Mouse (Mus musculus) liver, postnatal 0 days (tissue): ENCODE results near the gene Zfp644. TPM values are rescaled to one million over a fixed set of nuclear protein-coding genes. Genes with fewer than 3 reads are reported as not detected.

Experiments
- ATAC-seq: fragments of 200-750 bp; cut with Nextera tagmentation; 2 replicates; pipeline ENCODE4 v1.8.0; 2017; ENCODE audit warnings: mild to moderate bottlenecking, moderate library complexity
- DNase-seq: peaks from one replicate; pipeline ENCODE4 v3.0.0-alpha.2; 2016
- H3K27ac ChIP-seq: fragments of 300-500 bp; sonication (generic); 2 replicates; pipeline ENCODE4 v1.5.1; 2014; ENCODE audit warnings: antibody characterized with exemption, moderate library complexity, mild to moderate bottlenecking, low read depth
- H3K27me3 ChIP-seq: fragments of 300-500 bp; sonication (generic); 2 replicates; pipeline ENCODE4 v1.6.1; 2014; ENCODE audit warnings: low read length, control low read depth, mixed read lengths; ENCODE audit not compliant: insufficient read depth
- H3K36me3 ChIP-seq: fragments of 300-500 bp; sonication (generic); replicated peaks from 2 replicates; pipeline ENCODE4 v1.6.1; 2014; ENCODE audit warnings: mild to moderate bottlenecking, control low read depth, low read length, moderate library complexity, mixed read lengths; ENCODE audit not compliant: insufficient read depth
- H3K4me1 ChIP-seq: fragments of 300-500 bp; sonication (generic); 2 replicates; pipeline ENCODE4 v1.6.1; 2014; ENCODE audit warnings: antibody characterized with exemption, mild to moderate bottlenecking, control low read depth; ENCODE audit not compliant: insufficient read depth
- H3K4me2 ChIP-seq: fragments of 300-500 bp; sonication (generic); 2 replicates; pipeline ENCODE4 v1.6.1; 2014; ENCODE audit warnings: low read depth, mild to moderate bottlenecking, low read length, moderate library complexity, mixed read lengths
- H3K4me3 ChIP-seq: fragments of 300-500 bp; sonication (generic); 2 replicates; pipeline ENCODE4 v1.5.1; 2014; ENCODE audit warnings: low read depth, low read length
- H3K9ac ChIP-seq: fragments of 300-500 bp; sonication (generic); replicated peaks from 2 replicates; pipeline ENCODE4 v1.6.1; 2014; ENCODE audit warnings: mild to moderate bottlenecking, moderate library complexity
- H3K9me3 ChIP-seq: fragments of 300-500 bp; sonication (generic); 2 replicates; pipeline ENCODE4 v1.6.1; 2016; ENCODE audit warnings: mild to moderate bottlenecking, control low read depth, low read length, mixed read lengths
- CTCF ChIP-seq: sonication (generic); IDR thresholded peaks from 2 replicates; pipeline ENCODE4 v1.5.1; 2016; ENCODE audit warnings: antibody characterized with exemption, low read depth
- EP300 ChIP-seq: IDR thresholded peaks from 2 replicates; pipeline ENCODE4 v1.6.1; 2016; ENCODE audit warnings: antibody characterized with exemption, low read depth, mild to moderate bottlenecking
- WGBS: fragments of 180-500 bp; shearing (Covaris S2); extraction: QIAGEN DNeasy Blood & Tissue Kit; methylation state at CpG from one replicate; pipeline ENCODE4 v1.1.7; 2014; ENCODE audit not compliant: insufficient replicate concordance; 5-methylcytosine and 5-hydroxymethylcytosine counted together
- polyA plus RNA-seq: library from polyadenylated mRNA; unstranded; fragments of >200 nt; fragmentation: Nextera tagmentation; extraction: Ambion mirVana; gene quantifications from 2 replicates; pipeline ENCODE4 v1.2.1, GENCODE M21; 2015

Gene Zfp644
- polyA plus RNA-seq, 1 experiment from 2014 or later = 19.8 TPM

DNA sequence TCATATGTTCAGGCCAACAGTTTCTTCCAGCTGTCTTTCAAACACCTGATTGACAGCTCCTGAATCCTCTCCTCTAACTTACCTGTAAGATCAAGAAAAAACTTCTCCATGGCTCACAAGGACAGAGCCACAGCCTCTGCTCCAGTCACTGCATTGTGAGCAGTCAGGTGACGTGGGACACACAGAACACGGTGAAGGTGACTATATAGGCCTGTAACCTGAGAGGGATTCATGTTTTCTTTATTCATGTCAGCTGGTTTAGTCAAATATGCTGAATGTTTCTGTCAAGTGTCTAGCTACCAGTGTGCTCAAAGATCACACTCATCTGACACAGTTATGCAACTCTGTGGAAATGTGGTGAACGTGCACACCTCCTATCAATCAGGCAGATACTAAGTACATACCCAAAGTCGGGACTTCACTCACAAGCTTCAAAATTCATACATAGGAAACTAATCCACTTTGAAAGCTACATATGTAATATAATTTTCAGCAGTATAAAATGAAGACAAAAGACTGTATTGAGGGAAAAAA, 44.8 kb downstream of the Zfp644 start:
- H3K4me2 ChIP-seq = no peak overlapping the region
- no peak overlapping the region for H3K4me3 ChIP-seq
- H3K36me3 ChIP-seq = peaks cover 13% of the 10 kb centered on the region
- no peak overlapping the region for H3K9ac ChIP-seq
- peaks cover 6% of the 10 kb centered on the region; the same call in 1 of the 2 replicates for H3K4me1 ChIP-seq
- 57% methylated on average over 4 of the region's 4 CpGs for WGBS
- H3K27ac ChIP-seq = peak overlapping the region; percentile 44; the same call in 1 of the 2 replicates
- ATAC-seq = peak; percentile 85
- TF ChIP-seq CTCF = no peak
- TF ChIP-seq EP300 = no peak
- no peak for DNase-seq
- H3K9me3 ChIP-seq = no peaks in the 10 kb centered on the region
- no peaks in the 10 kb centered on the region for H3K27me3 ChIP-seq

GRCm38 (mm10) chr5:106649995-106650394, 47.1 kb downstream of the Zfp644 start:
- Histone ChIP-seq H3K4me1 (peaks cover 6% of the 10 kb centered on the region; the same call in 1 of the 2 replicates), H3K4me2 (no peak overlapping the region), H3K4me3 (no peak overlapping the region), H3K36me3 (peaks cover 9% of the 10 kb centered on the region), H3K27me3 (no peaks in the 10 kb centered on the region), H3K9me3 (no peaks in the 10 kb centered on the region), H3K27ac (no peak overlapping the region), H3K9ac (no peak overlapping the region)
- DNase-seq = no peak
- no peak for ATAC-seq
- no peak for TF ChIP-seq CTCF
- no peak for TF ChIP-seq EP300

DNA sequence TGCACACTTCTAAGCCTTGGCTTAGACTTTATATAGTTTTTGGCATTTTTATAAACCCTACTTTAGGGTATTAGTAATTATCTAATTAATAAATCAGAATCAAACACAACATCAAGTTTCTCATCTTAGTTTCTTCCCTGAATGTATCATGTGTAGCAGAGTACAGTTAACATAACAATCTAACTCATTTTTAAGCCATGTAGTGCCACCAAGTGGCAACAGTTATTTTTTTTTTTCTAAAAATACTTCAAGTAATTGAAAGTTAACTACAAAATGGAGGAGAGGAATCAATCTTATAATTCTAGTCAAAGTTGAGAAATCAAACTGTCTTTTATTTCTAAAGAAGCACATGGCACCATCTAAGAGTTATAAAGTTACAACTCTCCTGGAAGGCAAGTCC, 47.6 kb downstream of the Zfp644 start:
- Histone ChIP-seq H3K9me3 (no peaks in the 10 kb centered on the region), H3K27ac (no peak overlapping the region), H3K4me2 (no peak overlapping the region), H3K4me1 (peaks cover 6% of the 10 kb centered on the region; the same call in 1 of the 2 replicates), H3K27me3 (no peaks in the 10 kb centered on the region), H3K36me3 (peaks cover 5% of the 10 kb centered on the region), H3K9ac (no peak overlapping the region), H3K4me3 (no peak overlapping the region)
- no peak for ATAC-seq
- DNase-seq = no peak
- TF ChIP-seq EP300 (no peak), CTCF (0 out of 2 replicates have a peak, but pooled peaks have one; percentile 8)

- ATAC-seq (no peak), DNase-seq (no peak)
- Histone ChIP-seq H3K9me3 (no peaks in the 10 kb centered on the region), H3K27ac (no peak overlapping the region), H3K4me3 (no peak overlapping the region), H3K4me2 (no peak overlapping the region), H3K27me3 (no peaks in the 10 kb centered on the region), H3K9ac (no peak overlapping the region), H3K36me3 (peaks cover 3% of the 10 kb centered on the region; the same call in 1 of the 2 replicates), H3K4me1 (no peaks in the 10 kb centered on the region)
- no peak for TF ChIP-seq EP300
- 76% methylated on average over 4 of the region's 4 CpGs for WGBS
Measured at GRCm38 (mm10) chr5:106643434-106643833, 53.7 kb downstream of the Zfp644 start.

- no peak overlapping the region for H3K9ac ChIP-seq
Measured at GRCm38 (mm10) chr5:106641876-106642275, 55.2 kb downstream of the Zfp644 start.

GRCm38 (mm10) chr5:106640235-106640809, 56.8 kb downstream of the Zfp644 start:
- ATAC-seq (no peak), DNase-seq (no peak)

More at GRCm38 (mm10) chr5:106641876-106642275, 55.2 kb downstream of the Zfp644 start:
- DNase-seq (no peak), ATAC-seq (no peak)
- Histone ChIP-seq H3K4me2 (no peak overlapping the region), H3K9me3 (no peaks in the 10 kb centered on the region), H3K27ac (no peak overlapping the region), H3K36me3 (peaks cover 14% of the 10 kb centered on the region), H3K4me1 (no peaks in the 10 kb centered on the region), H3K4me3 (no peak overlapping the region), H3K27me3 (no peaks in the 10 kb centered on the region)
- TF ChIP-seq CTCF (no peak), EP300 (no peak)
- WGBS = 89% methylated on average over 3 of the region's 3 CpGs

More at GRCm38 (mm10) chr5:106640235-106640809, 56.8 kb downstream of the Zfp644 start:
- no peak overlapping the region for H3K9ac ChIP-seq
- no peaks in the 10 kb centered on the region for H3K9me3 ChIP-seq
- WGBS = 86% methylated on average over 5 of the region's 5 CpGs
- H3K36me3 ChIP-seq = peaks cover 29% of the 10 kb centered on the region
- H3K4me1 ChIP-seq = no peaks in the 10 kb centered on the region
- H3K27me3 ChIP-seq = no peaks in the 10 kb centered on the region
- TF ChIP-seq CTCF = no peak
- no peak for TF ChIP-seq EP300
- no peak overlapping the region for H3K27ac ChIP-seq
- H3K4me3 ChIP-seq = no peak overlapping the region
- H3K4me2 ChIP-seq = no peak overlapping the region
